Mouse (Mus musculus) embryo, embryonic 10.5 days (tissue): ENCODE data around the gene Ccdc152.

Experiments
- DNase-seq: peaks from one replicate; pipeline ENCODE4 v3.0.0-alpha.2; 2015; ENCODE audit warnings: low spot score

Gene Ccdc152

GRCm38 (mm10) chr15:3303426-3303825, at the start of gene Ccdc152:
Gene Ccdc152 (minus strand): TSS chr15:3303526.
- no peak for DNase-seq

GRCm38 (mm10) chr15:3349306-3350064, 46.2 kb upstream of the Ccdc152 start:
- DNase-seq, result no peak

DNA sequence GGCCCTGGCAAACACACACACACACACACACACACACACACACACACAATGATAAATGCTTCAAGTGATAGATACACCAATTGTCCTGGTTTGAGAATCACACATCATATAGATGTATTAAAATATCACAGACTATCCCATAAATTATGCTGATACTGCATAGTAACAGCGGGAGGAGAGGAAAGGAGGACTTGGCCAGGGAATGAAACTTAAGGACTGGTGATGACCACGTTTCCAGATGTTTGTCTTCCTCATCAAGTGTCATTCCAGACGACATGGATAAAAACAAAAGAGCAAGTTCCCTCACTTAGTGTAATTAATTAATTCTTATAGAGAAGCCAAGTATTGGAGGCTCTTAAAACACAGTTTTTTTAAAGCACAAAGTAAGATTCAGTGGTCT, 43.4 kb upstream of the Ccdc152 start:
- no peak for DNase-seq

DNA sequence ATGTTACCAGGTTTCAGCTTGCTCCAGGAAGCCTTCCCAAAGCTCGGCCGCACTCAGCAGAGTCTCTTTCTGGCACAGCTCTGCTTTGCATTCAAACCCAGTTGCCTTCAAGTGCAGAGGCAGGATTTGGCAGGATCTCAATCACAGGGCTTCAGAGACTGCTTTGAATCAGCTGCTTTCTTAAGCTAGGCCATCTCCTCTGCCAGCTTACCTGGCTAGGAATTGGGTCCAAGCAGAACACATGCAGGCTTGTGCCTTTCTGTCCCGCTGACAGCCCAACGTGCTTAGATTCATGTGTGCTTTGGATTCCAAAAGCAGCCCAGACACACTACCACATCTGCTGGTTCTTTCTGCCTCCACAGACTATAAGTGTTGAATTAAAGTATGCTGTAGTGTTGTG, 41.2 kb upstream of the Ccdc152 start:
- DNase-seq, result no peak

DNA sequence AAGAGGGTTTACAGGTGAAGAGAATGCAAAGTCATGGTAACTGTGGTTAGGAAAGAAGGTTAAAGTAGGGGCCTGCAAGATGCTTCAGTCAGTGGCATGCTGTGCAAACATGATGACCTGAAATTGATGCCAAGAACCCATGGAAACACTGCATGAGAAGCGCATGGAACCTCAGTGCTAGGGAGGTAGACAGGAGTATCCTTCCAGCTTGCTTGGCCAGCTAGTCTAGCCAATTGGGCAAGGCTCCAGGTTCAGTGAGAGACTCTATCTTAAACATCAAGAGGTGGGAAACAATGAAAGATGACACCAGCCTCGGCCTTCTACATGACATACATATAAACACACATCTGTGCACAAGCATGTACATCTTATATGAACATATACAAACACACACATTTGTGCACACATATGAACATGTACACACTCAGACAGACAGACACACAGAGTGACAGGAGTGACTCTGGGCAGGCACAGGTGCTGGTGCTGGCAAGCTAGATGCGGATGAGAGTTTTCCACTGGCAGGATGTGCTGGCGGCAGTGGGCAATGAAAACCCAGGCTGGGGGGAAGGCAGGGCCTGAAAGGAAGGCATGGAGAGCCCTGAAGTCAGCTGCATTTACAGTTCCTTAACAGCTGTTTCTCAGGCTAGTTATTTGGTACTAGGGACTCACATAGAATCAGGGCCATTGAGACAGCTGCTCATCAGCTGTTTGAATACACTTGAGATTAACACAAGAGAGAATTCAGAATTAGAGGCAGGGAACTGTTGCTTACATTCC, 38.7 kb upstream of the Ccdc152 start:
- DNase-seq, result no peak

GRCm38 (mm10) chr15:3339847-3340246, 36.5 kb upstream of the Ccdc152 start:
- no peak for DNase-seq

GRCm38 (mm10) chr15:3332517-3332916, 29.2 kb upstream of the Ccdc152 start:
- DNase-seq, result no peak

DNA sequence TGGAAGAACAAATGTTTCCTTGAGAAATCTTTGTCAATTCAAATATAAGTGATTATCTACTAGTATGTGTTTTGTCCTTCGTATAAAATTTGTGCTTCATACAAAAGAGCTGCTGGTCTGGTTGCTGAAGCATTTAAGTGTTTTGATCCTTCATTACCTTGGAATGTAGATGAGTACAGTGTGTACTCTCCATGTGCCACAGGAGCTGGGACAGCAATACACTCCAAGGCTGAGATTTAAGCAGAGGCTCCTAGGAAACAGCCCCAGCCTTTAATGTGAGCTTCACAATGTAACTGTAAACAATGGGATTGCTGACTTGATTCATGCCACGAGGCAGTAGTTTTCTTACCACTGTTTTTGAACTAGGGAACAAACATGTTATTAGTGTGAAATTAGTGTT, 28.5 kb upstream of the Ccdc152 start:
- no peak for DNase-seq

DNA sequence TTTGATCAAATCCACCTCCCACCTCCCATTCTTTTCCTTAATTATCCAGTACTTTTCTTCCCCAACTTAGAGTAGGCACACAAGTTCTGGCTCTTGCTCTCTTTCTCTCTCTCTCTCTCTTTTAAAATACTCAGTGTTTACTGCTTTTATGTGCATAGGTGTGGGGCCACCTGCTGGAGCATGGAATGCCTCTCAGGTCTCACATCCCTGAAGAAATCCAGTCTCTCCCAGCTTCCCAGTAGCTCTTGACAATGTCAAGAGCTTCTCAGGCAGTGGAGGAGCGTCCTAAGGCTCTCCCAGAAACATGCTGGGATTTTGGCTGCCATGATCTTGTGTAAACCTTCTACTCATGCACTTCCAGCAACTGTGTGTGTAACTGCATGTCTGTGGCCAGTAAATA, 27.0 kb upstream of the Ccdc152 start:
- no peak for DNase-seq

GRCm38 (mm10) chr15:3323041-3323440, 19.7 kb upstream of the Ccdc152 start:
- no peak for DNase-seq

DNA sequence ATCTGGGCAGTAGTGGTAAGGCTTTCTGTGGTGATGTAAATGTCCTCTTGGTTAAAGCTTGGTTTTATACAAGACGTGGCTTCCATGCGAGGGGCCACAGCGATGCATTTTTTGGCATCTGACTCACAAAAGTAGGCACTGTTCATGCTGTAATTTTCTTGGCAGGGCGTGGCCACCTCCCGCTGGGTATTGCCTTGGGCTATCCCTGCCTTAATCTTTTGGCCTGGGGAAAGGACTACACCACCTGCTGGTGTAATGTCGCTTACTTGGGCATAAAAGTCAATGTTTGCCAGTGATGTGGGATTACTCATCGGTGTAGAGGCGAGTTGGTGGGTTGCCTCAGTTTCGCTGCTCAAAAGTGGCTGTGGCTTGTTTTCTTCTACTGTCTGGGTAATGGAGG, 16.6 kb upstream of the Ccdc152 start:
- no peak for DNase-seq

DNA sequence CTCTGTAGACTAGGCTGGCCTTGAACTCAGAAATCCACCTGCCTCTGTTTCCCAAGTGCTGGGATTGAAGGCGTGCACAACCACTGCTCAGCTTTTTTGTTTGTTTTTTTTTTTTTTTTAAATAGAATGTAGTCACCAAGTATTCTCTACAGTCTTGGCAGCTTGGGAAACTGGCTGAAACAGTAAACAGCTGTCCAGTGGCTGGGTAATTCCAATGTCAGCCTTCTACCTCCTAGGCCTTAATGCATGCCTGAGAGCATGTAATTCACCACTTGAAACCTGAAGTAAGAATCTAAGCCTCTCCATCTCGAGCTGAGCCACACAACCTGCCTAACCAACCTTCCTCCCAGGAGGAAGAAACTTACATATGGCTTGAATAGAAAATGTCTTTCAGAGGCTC, 13.3 kb upstream of the Ccdc152 start:
- DNase-seq, result no peak

DNA sequence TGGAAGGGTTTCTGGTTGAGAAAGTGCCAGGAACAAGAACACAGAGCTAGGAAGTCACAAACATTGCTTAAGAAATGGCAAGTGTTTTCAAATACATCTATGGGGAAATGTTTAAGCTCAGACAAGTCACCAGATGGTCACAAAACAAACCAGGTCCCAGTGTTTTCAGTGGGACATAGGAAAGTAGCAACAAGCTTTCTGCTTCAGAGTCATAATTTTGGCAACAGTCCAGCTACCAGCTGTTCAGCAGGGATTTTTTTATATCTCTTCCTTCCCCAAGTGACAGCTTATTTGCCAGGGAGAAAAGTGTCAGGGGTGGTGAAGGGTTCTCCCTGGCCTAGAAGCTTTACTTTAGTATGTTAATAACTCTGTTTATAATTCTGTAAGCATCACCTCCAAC, 9.6 kb upstream of the Ccdc152 start:
- DNase-seq, result no peak

DNA sequence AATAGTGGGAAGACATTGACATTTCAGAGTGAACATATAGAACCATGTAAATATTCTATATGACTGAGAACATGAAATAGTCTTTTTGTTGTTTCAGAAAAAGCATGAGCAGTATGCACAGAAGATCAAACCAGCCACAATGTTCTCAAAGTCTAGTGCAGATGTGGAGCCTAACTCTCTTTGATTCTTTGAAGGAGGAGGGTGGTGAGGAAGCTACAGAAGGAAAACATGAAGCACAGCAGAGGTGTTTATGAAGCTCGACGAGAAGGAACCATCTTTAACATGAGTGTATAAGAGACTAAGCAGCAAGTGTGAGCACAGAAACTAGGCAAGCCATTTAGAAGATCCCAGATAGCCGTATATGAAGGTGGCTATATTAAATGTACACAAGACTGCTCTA, 6.5 kb upstream of the Ccdc152 start:
- no peak for DNase-seq

GRCm38 (mm10) chr15:3300361-3301100, 2.8 kb downstream of the Ccdc152 start:
- DNase-seq, result no peak

GRCm38 (mm10) chr15:3297615-3298014, 5.7 kb downstream of the Ccdc152 start:
- no peak for DNase-seq

GRCm38 (mm10) chr15:3295986-3296385, 7.3 kb downstream of the Ccdc152 start:
- no peak for DNase-seq

- DNase-seq, result no peak
Measured at GRCm38 (mm10) chr15:3293477-3293876, 9.8 kb downstream of the Ccdc152 start.

GRCm38 (mm10) chr15:3290435-3290834, 12.9 kb downstream of the Ccdc152 start:
- no peak for DNase-seq

- no peak for DNase-seq
Measured at GRCm38 (mm10) chr15:3286032-3286431, 17.3 kb downstream of the Ccdc152 start.

GRCm38 (mm10) chr15:3281737-3282136, 21.6 kb downstream of the Ccdc152 start:
- DNase-seq, result no peak

DNA sequence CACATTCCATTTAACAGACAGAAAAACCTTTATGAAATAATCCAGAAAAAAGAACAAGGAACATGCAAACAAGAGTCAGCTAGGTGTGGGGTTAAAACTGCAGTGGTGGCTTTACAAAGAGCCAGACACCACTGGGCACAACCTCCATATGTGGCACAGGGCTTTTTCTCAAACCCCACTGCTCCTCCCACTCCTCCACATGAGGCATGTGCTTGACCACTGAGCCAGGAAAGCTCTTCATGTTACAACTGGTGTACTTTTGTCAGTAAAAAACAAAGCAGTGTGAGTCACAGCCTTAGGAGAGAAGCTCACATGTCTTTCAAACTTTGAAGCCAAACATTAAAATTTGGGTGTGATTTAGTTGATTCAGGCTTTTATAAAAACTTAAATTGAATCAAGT, 22.1 kb downstream of the Ccdc152 start:
- DNase-seq, result no peak

- no peak for DNase-seq
Measured at GRCm38 (mm10) chr15:3279242-3279641, 24.1 kb downstream of the Ccdc152 start.
